Mouse (Mus musculus): ENCODE data around the gene Ngef.

DNA sequence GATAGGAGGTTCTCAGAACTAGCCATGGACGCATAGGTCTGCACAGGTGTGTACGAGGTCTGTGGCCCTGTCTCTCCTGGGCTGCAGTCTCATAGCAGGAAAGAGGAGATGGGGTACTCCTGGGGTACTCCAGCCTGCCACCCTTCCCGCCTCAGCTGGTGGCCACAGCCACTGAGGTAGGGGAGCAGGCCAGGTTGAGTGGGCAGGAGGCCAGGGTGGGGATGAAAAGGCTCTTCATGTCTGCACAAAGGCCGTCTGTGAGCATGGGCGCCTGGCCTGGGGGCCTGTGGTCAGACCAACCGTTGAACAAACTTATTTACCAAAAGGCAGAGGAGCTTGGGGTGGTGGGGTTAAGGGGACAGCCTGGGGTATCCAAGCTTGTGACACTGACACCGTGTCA lies 101.8 kb downstream of the Ngef start:
- no peak for TF ChIP-seq CTCF (IDR thresholded peaks at IDR 0.05; ENCODE audit: insufficient read depth, low read depth, low read length)
- TF ChIP-seq POLR2A (IDR thresholded peaks at IDR 0.05; ENCODE audit: insufficient read depth, low read depth, low read length), result no peak
